Mouse (Mus musculus) cortical plate, adult 2 months (tissue): ENCODE results near the gene Irf5.

Experiments used
- CTCF ChIP-seq: fragments of 200-500 bp; IDR thresholded peaks from 2 replicates; pipeline ENCODE4 v1.5.1; 2011; ENCODE audit warnings: mild to moderate bottlenecking, control low read depth, low read length; ENCODE audit not compliant: insufficient read depth; ENCODE audit errors: extremely low read depth
- POLR2A ChIP-seq: fragments of 200-500 bp; IDR thresholded peaks from 2 replicates; pipeline ENCODE4 v1.6.1; 2011; ENCODE audit warnings: mild to moderate bottlenecking, low read length, control low read depth; ENCODE audit not compliant: insufficient read depth; ENCODE audit errors: extremely low read depth

DNA sequence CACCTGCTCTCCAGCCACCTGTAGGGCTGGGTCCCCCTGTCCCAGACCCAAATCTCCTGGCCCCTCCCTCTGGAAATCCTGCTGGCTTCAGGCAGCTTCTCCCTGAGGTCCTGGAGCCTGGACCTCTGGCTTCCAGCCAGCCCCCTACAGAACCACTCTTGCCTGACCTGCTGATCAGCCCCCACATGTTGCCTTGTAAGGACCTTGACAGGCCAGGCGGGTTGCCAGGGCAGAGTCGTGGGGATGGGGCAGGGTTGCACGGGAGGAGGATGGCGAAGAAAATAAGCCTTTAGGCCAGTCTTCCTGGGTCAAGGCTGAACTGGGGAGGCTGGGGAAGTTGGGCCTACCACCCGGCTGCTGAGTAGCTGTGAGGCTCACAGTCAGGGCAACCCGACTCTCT lies 8.9 kb downstream of the Irf5 start:
- TF ChIP-seq CTCF: no peak
- TF ChIP-seq POLR2A: no peak
